Mouse (Mus musculus) heart, embryonic 10.5 days (tissue): Measurements from ENCODE around the gene 4930415O20Rik. TPM values are rescaled to one million over a fixed set of nuclear protein-coding genes. Genes with fewer than 3 reads are reported as not detected.

ENCODE experiments used
- DNase-seq: peaks from one replicate; pipeline ENCODE4 v3.0.0-alpha.2; 2017; ENCODE audit warnings: low spot score
- H3K27ac ChIP-seq: fragments of 300-500 bp; sonication (generic); 2 replicates; pipeline ENCODE4 v1.5.1; 2016; ENCODE audit warnings: mild to moderate bottlenecking
- H3K27me3 ChIP-seq: fragments of 300-500 bp; sonication (generic); 2 replicates; pipeline ENCODE4 v1.6.1; 2016; ENCODE audit warnings: mild to moderate bottlenecking; ENCODE audit not compliant: poor library complexity, insufficient read depth, severe bottlenecking
- H3K36me3 ChIP-seq: fragments of 300-500 bp; sonication (generic); 2 replicates; pipeline ENCODE4 v1.6.1; 2016; ENCODE audit warnings: mild to moderate bottlenecking, moderate library complexity
- H3K4me1 ChIP-seq: fragments of 300-500 bp; sonication (generic); 2 replicates; pipeline ENCODE4 v1.6.1; 2016; ENCODE audit warnings: mild to moderate bottlenecking
- H3K4me3 ChIP-seq: fragments of 300-500 bp; sonication (generic); 2 replicates; pipeline ENCODE4 v1.5.1; 2016; ENCODE audit warnings: mild to moderate bottlenecking, moderate library complexity
- H3K9me3 ChIP-seq: fragments of 300-500 bp; sonication (generic); 2 replicates; pipeline ENCODE4 v1.6.1; 2016; ENCODE audit warnings: mild to moderate bottlenecking, moderate library complexity
- WGBS: fragments of 180-500 bp; shearing (Covaris S2); methylation state at CpG from one replicate; pipeline ENCODE4 v1.1.7; 2016; 5-methylcytosine and 5-hydroxymethylcytosine counted together
- polyA plus RNA-seq: library from polyadenylated mRNA; unstranded; fragments of >200 nt; fragmentation: Nextera tagmentation; extraction: Ambion mirVana; gene quantifications from 2 replicates; pipeline ENCODE4 v1.2.1, GENCODE M21; 2016

The 4930415O20Rik gene
- polyA plus RNA-seq, 1 experiment from 2014 or later = 0.43 TPM

GRCm38 (mm10) chr15:98543341-98543740, 27.5 kb upstream of the 4930415O20Rik start:
- no peak overlapping the region for H3K27ac ChIP-seq
- H3K36me3 ChIP-seq = peaks cover 81% of the 10 kb centered on the region
- WGBS = 87% methylated on average over 4 of the region's 4 CpGs
- DNase-seq = no peak
- no peaks in the 10 kb centered on the region for H3K9me3 ChIP-seq
- H3K27me3 ChIP-seq = no peaks in the 10 kb centered on the region
- no peaks in the 10 kb centered on the region for H3K4me1 ChIP-seq
- no peak overlapping the region for H3K4me3 ChIP-seq

DNA sequence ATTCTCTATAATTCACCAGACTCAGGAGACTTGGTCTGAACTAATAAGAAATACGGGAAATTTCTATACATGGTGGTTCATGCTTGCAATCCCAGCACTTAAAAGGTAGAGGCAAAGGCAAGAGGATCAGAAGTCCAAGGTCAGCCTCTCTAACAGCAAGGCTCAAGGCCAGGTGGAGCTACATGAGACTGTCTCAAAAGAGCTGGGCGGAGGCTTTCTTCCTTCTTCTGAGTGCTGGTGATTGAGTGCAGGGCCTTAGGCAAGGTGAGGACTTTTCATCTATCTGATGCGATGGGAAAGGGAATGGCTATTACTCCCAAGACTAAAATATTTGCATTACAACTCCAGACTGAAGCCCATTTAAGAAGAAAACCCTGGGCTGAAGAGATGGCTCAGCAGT, 25.7 kb upstream of the 4930415O20Rik start:
- Histone ChIP-seq H3K36me3 (peaks cover 87% of the 10 kb centered on the region), H3K4me1 (no peaks in the 10 kb centered on the region)
- WGBS = 89% methylated on average over 3 of the region's 3 CpGs

DNA sequence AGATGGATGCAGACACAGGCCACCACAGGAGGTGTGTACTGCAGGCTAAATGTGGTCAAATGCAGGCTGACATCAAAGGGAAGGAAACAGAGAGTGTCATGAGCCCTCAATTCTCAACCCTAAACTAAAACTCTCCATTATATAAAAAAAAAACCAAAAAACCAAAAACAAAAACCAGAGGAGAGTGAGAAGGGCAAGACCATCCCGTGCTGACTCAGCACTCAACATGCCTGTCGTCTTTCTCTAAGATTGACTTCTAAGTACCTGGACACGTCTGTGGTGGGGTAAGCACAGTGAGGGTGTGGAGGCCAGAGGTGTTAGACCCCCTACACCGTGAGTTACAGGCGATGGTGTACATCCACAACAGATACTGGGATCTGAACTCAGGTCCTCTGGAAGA, 24.0 kb upstream of the 4930415O20Rik start:
- no peak overlapping the region for H3K4me3 ChIP-seq
- DNase-seq = no peak

More for the DNA sequence above, 25.7 kb upstream of the 4930415O20Rik start:
- H3K4me3 ChIP-seq = no peak overlapping the region
- H3K27me3 ChIP-seq = no peaks in the 10 kb centered on the region
- no peaks in the 10 kb centered on the region for H3K9me3 ChIP-seq
- DNase-seq = no peak
- H3K27ac ChIP-seq = no peak overlapping the region

DNA sequence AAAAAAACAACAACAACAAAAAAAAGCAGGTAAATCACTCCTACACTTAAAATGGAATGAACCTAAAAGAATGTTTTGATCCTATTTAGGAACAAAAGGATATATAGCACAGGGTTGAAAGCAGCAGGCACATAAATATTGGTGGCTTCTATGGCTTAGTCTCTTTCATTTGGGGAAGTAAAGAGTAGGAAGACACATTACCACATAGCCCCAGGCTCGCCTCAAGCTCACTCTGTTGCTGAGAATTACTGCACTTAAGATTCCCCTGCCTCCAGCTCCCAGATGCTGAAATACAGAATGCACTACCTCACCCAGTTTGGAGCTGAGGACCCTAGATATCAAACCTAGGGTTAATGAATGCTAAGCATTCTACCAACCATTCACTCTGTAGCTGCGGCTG, 18.0 kb upstream of the 4930415O20Rik start:
- WGBS = 83% methylated on average over 2 of the region's 2 CpGs
- DNase-seq = peak; percentile 59
- Histone ChIP-seq H3K4me1 (no peaks in the 10 kb centered on the region), H3K4me3 (no peak overlapping the region), H3K27me3 (no peaks in the 10 kb centered on the region), H3K9me3 (no peaks in the 10 kb centered on the region), H3K36me3 (peaks cover 82% of the 10 kb centered on the region), H3K27ac (no peak overlapping the region)

More for the DNA sequence above, 24.0 kb upstream of the 4930415O20Rik start:
- Histone ChIP-seq H3K36me3 (peaks cover 90% of the 10 kb centered on the region), H3K27ac (no peak overlapping the region), H3K27me3 (no peaks in the 10 kb centered on the region), H3K4me1 (no peaks in the 10 kb centered on the region), H3K9me3 (no peaks in the 10 kb centered on the region)
- 89% methylated on average over 5 of the region's 5 CpGs for WGBS

GRCm38 (mm10) chr15:98555881-98556280, 14.9 kb upstream of the 4930415O20Rik start:
- Histone ChIP-seq H3K9me3 (no peaks in the 10 kb centered on the region), H3K27me3 (no peaks in the 10 kb centered on the region), H3K4me3 (no peak overlapping the region), H3K27ac (no peak overlapping the region), H3K4me1 (no peaks in the 10 kb centered on the region), H3K36me3 (peaks cover 82% of the 10 kb centered on the region)
- WGBS = 92% methylated on average over 4 of the region's 4 CpGs
- peak; percentile 50 for DNase-seq

DNA sequence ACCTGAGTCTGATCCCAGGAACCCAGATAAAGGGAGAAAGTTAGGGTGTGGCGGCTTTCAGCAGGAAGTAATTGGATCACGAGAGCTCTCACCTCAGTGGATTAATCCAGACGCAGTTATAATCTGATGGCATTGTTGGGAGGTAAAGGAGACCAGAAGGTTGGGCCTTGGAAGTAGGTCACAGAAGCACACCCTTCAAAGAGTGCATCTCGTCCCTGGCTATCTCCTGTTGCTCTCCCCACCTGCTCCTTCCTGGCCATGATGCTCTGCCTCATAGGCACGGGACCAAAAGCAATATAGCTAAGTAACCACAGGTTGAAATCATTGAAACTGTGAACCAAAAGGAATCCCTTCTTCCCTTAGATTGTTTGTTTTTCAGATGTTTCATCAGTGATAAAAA, 13.6 kb upstream of the 4930415O20Rik start:
- no peak overlapping the region for H3K4me3 ChIP-seq
- H3K27me3 ChIP-seq = no peaks in the 10 kb centered on the region
- H3K4me1 ChIP-seq = no peaks in the 10 kb centered on the region
- peak; percentile 50 for DNase-seq
- H3K27ac ChIP-seq = no peak overlapping the region
- H3K36me3 ChIP-seq = peaks cover 76% of the 10 kb centered on the region
- no peaks in the 10 kb centered on the region for H3K9me3 ChIP-seq
- 83% methylated on average over 5 of the region's 5 CpGs for WGBS

GRCm38 (mm10) chr15:98566973-98567277, 3.9 kb upstream of the 4930415O20Rik start:
- DNase-seq = no peak
- peaks cover 23% of the 10 kb centered on the region for H3K4me1 ChIP-seq
- under 1% methylated on average over 15 of the region's 15 CpGs for WGBS
- H3K27me3 ChIP-seq = no peaks in the 10 kb centered on the region
- H3K9me3 ChIP-seq = no peaks in the 10 kb centered on the region
- peak overlapping the region; percentile 95 for H3K27ac ChIP-seq
- peaks cover 23% of the 10 kb centered on the region for H3K36me3 ChIP-seq
- H3K4me3 ChIP-seq = peak overlapping the region; percentile 96

GRCm38 (mm10) chr15:98567278-98568134, 3.3 kb upstream of the 4930415O20Rik start:
- Histone ChIP-seq H3K36me3 (peaks cover 21% of the 10 kb centered on the region), H3K4me3 (peak overlapping the region; percentile 96), H3K27ac (peak overlapping the region; percentile 95), H3K9me3 (no peaks in the 10 kb centered on the region), H3K4me1 (peaks cover 23% of the 10 kb centered on the region), H3K27me3 (no peaks in the 10 kb centered on the region)
- DNase-seq = peak; percentile 100
- under 1% methylated on average over 88 of the region's 88 CpGs for whole genome bisulfite sequencing

- peak overlapping the region; percentile 95 for H3K27ac ChIP-seq
- peaks cover 23% of the 10 kb centered on the region for H3K4me1 ChIP-seq
- H3K36me3 ChIP-seq = peaks cover 12% of the 10 kb centered on the region
- H3K27me3 ChIP-seq = no peaks in the 10 kb centered on the region
- DNase-seq = peak; percentile 75
- no peaks in the 10 kb centered on the region for H3K9me3 ChIP-seq
- peak overlapping the region; percentile 96 for H3K4me3 ChIP-seq
- 8% methylated on average over 22 of the region's 22 CpGs for WGBS
Measured at GRCm38 (mm10) chr15:98568256-98569033, 2.4 kb upstream of the 4930415O20Rik start.

DNA sequence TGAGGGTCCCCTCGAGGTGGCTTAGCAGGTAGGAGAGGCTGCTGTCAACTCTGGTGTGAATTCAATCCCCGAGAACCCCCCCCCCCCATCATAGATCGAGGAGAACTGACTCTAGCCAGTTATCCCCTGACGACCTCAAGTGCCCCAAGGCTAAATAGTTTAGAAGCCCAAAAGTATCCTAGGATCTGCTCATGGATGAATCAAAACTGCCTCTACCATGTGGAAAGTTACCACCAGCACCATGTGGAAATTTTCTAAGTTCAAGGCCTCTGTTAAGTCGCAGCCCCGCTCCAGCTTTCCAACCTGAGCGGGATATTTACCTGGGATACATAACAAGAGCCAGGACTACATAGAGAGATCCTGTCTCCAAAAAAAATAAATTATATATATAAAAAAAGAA, 1.6 kb upstream of the 4930415O20Rik start:
- Histone ChIP-seq H3K36me3 (peaks cover 4% of the 10 kb centered on the region; the same call in 1 of the 2 replicates), H3K27me3 (no peaks in the 10 kb centered on the region), H3K4me3 (peak overlapping the region; percentile 96), H3K27ac (peak overlapping the region; percentile 95), H3K9me3 (no peaks in the 10 kb centered on the region), H3K4me1 (peaks cover 23% of the 10 kb centered on the region)
- DNase-seq = peak; percentile 13
- WGBS = 71% methylated on average over 7 of the region's 7 CpGs

GRCm38 (mm10) chr15:98569795-98570365, 924 bp upstream of the 4930415O20Rik start:
- 71% methylated on average over 4 of the region's 4 CpGs for WGBS
- Histone ChIP-seq H3K36me3 (peaks cover 4% of the 10 kb centered on the region; the same call in 1 of the 2 replicates), H3K27me3 (no peaks in the 10 kb centered on the region), H3K9me3 (no peaks in the 10 kb centered on the region), H3K4me1 (peaks cover 23% of the 10 kb centered on the region), H3K4me3 (no peak overlapping the region), H3K27ac (no peak overlapping the region)
- DNase-seq = peak; percentile 69

- H3K27ac ChIP-seq = no peak overlapping the region
- WGBS = 75% methylated on average over 4 of the region's 4 CpGs
- H3K4me1 ChIP-seq = peaks cover 8% of the 10 kb centered on the region
- no peaks in the 10 kb centered on the region for H3K27me3 ChIP-seq
- no peak overlapping the region for H3K4me3 ChIP-seq
- no peaks in the 10 kb centered on the region for H3K9me3 ChIP-seq
- peak; percentile 67 for DNase-seq
- H3K36me3 ChIP-seq = no peaks in the 10 kb centered on the region
Measured at GRCm38 (mm10) chr15:98573293-98573692, 2.5 kb downstream of the 4930415O20Rik start.

- 93% methylated on average over 2 of the region's 2 CpGs for WGBS
- H3K4me1 ChIP-seq = peaks cover 13% of the 10 kb centered on the region; the same call in 1 of the 2 replicates
- H3K36me3 ChIP-seq = no peaks in the 10 kb centered on the region
- peak; percentile 58 for DNase-seq
- H3K27me3 ChIP-seq = no peaks in the 10 kb centered on the region
- no peak overlapping the region for H3K27ac ChIP-seq
- no peaks in the 10 kb centered on the region for H3K9me3 ChIP-seq
- H3K4me3 ChIP-seq = no peak overlapping the region
Measured at GRCm38 (mm10) chr15:98579310-98579709, 8.5 kb downstream of the 4930415O20Rik start.
